Mouse (Mus musculus): ENCODE data around the gene Chmp4b. TPM values are rescaled to one million over a fixed set of nuclear protein-coding genes. Genes with fewer than 3 reads are reported as not detected.

The Chmp4b gene
- polyA plus RNA-seq, 1 experiment, result 123 TPM

- no peaks in the 10 kb centered on the region for H3K36me3 ChIP-seq (ENCODE audit: control insufficient read depth, insufficient read depth)
- no peak overlapping the region for H3ac ChIP-seq (ENCODE audit: control insufficient read depth, insufficient read length, low read depth)
- H3K27me3 ChIP-seq (ENCODE audit: control insufficient read depth, insufficient read depth, insufficient read length), result peaks cover 6% of the 10 kb centered on the region
- H3K79me2 ChIP-seq (ENCODE audit: control insufficient read depth, insufficient read depth), result no peaks in the 10 kb centered on the region
- no peaks in the 10 kb centered on the region for H3K79me3 ChIP-seq (ENCODE audit: low read depth)
- TF ChIP-seq MAX (IDR thresholded peaks at IDR 0.05) (no peak), USF1 (IDR thresholded peaks at IDR 0.05; ENCODE audit: low read depth) (no peak), MYOG (IDR thresholded peaks at IDR 0.05; ENCODE audit: control insufficient read depth, extremely low read depth, insufficient read length) (no peak), CEBPB (IDR thresholded peaks at IDR 0.05; ENCODE audit: low read depth) (no peak), MYOD1 (IDR thresholded peaks at IDR 0.05; ENCODE audit: control insufficient read depth, insufficient read length, low read depth) (no peak), CTCF (IDR thresholded peaks at IDR 0.05; ENCODE audit: control insufficient read depth, insufficient read depth, insufficient read length) (no peak), FOSL1 (IDR thresholded peaks at IDR 0.05; ENCODE audit: insufficient read depth, low read length, poor library complexity, severe bottlenecking) (no peak)
- H3K4me3 ChIP-seq (ENCODE audit: insufficient read depth, poor library complexity, severe bottlenecking), result no peak overlapping the region
Observed at GRCm38 (mm10) chr2:154609050-154609767, 42.3 kb upstream of the Chmp4b start.

- peak within 1 kb of the TSS; percentile 46 for H3K4me3 ChIP-seq (ENCODE audit: insufficient read depth, poor library complexity, severe bottlenecking)
- no peaks in the 10 kb centered on the region for H3K79me2 ChIP-seq (ENCODE audit: control insufficient read depth, insufficient read depth)
- no peaks in the 10 kb centered on the region for H3K79me3 ChIP-seq (ENCODE audit: low read depth)
- peaks cover 5% of the 10 kb centered on the region for H3K27me3 ChIP-seq (ENCODE audit: control insufficient read depth, insufficient read depth, insufficient read length)
- H3K36me3 ChIP-seq (ENCODE audit: control insufficient read depth, insufficient read depth), result no peaks in the 10 kb centered on the region
- H3ac ChIP-seq (ENCODE audit: control insufficient read depth, insufficient read length, low read depth), result peak within 1 kb of the TSS; percentile 85
- TF ChIP-seq FOSL1 (IDR thresholded peaks at IDR 0.05; ENCODE audit: insufficient read depth, low read length, poor library complexity, severe bottlenecking) (no peak), MYOD1 (IDR thresholded peaks at IDR 0.05; ENCODE audit: control insufficient read depth, insufficient read length, low read depth) (no peak), CTCF (IDR thresholded peaks at IDR 0.05; ENCODE audit: control insufficient read depth, insufficient read depth, insufficient read length) (peak; percentile 90), USF1 (IDR thresholded peaks at IDR 0.05; ENCODE audit: low read depth) (no peak), MAX (IDR thresholded peaks at IDR 0.05) (peak; percentile 70)
Observed at GRCm38 (mm10) chr2:154613118-154614115, 38.1 kb upstream of the Chmp4b start, which contains the start of the genes Zfp341 and 4930519P11Rik. Zfp341 (plus strand) TSS chr2:154613297. 4930519P11Rik (minus strand) TSS chr2:154613437.

GRCm38 (mm10) chr2:154614841-154615576 is 36.5 kb upstream of the Chmp4b start:
- Histone ChIP-seq H3K36me3 (ENCODE audit: control insufficient read depth, insufficient read depth) (no peaks in the 10 kb centered on the region), H3K79me3 (ENCODE audit: low read depth) (no peaks in the 10 kb centered on the region), H3K4me3 (ENCODE audit: insufficient read depth, poor library complexity, severe bottlenecking) (no peak overlapping the region), H3K27me3 (ENCODE audit: control insufficient read depth, insufficient read depth, insufficient read length) (no peaks in the 10 kb centered on the region), H3ac (ENCODE audit: control insufficient read depth, insufficient read length, low read depth) (no peak overlapping the region), H3K79me2 (ENCODE audit: control insufficient read depth, insufficient read depth) (no peaks in the 10 kb centered on the region)
- TF ChIP-seq USF1 (IDR thresholded peaks at IDR 0.05; ENCODE audit: low read depth) (no peak), MAX (IDR thresholded peaks at IDR 0.05) (no peak), CEBPB (IDR thresholded peaks at IDR 0.05; ENCODE audit: low read depth) (no peak), CTCF (IDR thresholded peaks at IDR 0.05; ENCODE audit: control insufficient read depth, insufficient read depth, insufficient read length) (no peak), MYOG (IDR thresholded peaks at IDR 0.05; ENCODE audit: control insufficient read depth, extremely low read depth, insufficient read length) (no peak), FOSL1 (IDR thresholded peaks at IDR 0.05; ENCODE audit: insufficient read depth, low read length, poor library complexity, severe bottlenecking) (no peak), MYOD1 (IDR thresholded peaks at IDR 0.05; ENCODE audit: control insufficient read depth, insufficient read length, low read depth) (no peak)

GRCm38 (mm10) chr2:154615674-154616073 is 35.8 kb upstream of the Chmp4b start:
- Histone ChIP-seq H3K36me3 (ENCODE audit: control insufficient read depth, insufficient read depth) (no peaks in the 10 kb centered on the region), H3K79me2 (ENCODE audit: control insufficient read depth, insufficient read depth) (no peaks in the 10 kb centered on the region), H3K4me3 (ENCODE audit: insufficient read depth, poor library complexity, severe bottlenecking) (no peak overlapping the region), H3K79me3 (ENCODE audit: low read depth) (no peaks in the 10 kb centered on the region), H3ac (ENCODE audit: control insufficient read depth, insufficient read length, low read depth) (no peak overlapping the region), H3K27me3 (ENCODE audit: control insufficient read depth, insufficient read depth, insufficient read length) (no peaks in the 10 kb centered on the region)
- no peak for TF ChIP-seq USF1 (IDR thresholded peaks at IDR 0.05; ENCODE audit: low read depth)
- TF ChIP-seq MAX (IDR thresholded peaks at IDR 0.05), result no peak
- no peak for TF ChIP-seq CEBPB (IDR thresholded peaks at IDR 0.05; ENCODE audit: low read depth)
- TF ChIP-seq MYOD1 (IDR thresholded peaks at IDR 0.05; ENCODE audit: control insufficient read depth, insufficient read length, low read depth), result no peak
- TF ChIP-seq FOSL1 (IDR thresholded peaks at IDR 0.05; ENCODE audit: insufficient read depth, low read length, poor library complexity, severe bottlenecking), result no peak
- no peak for TF ChIP-seq MYOG (IDR thresholded peaks at IDR 0.05; ENCODE audit: control insufficient read depth, extremely low read depth, insufficient read length)
- TF ChIP-seq CTCF (IDR thresholded peaks at IDR 0.05; ENCODE audit: control insufficient read depth, insufficient read depth, insufficient read length), result no peak

- Histone ChIP-seq H3ac (ENCODE audit: control insufficient read depth, insufficient read length, low read depth) (no peak overlapping the region), H3K79me3 (ENCODE audit: low read depth) (no peaks in the 10 kb centered on the region), H3K27me3 (ENCODE audit: control insufficient read depth, insufficient read depth, insufficient read length) (no peaks in the 10 kb centered on the region), H3K79me2 (ENCODE audit: control insufficient read depth, insufficient read depth) (no peaks in the 10 kb centered on the region), H3K4me3 (ENCODE audit: insufficient read depth, poor library complexity, severe bottlenecking) (no peak overlapping the region), H3K36me3 (ENCODE audit: control insufficient read depth, insufficient read depth) (no peaks in the 10 kb centered on the region)
- TF ChIP-seq USF1 (IDR thresholded peaks at IDR 0.05; ENCODE audit: low read depth) (no peak), FOSL1 (IDR thresholded peaks at IDR 0.05; ENCODE audit: insufficient read depth, low read length, poor library complexity, severe bottlenecking) (no peak), MYOG (IDR thresholded peaks at IDR 0.05; ENCODE audit: control insufficient read depth, extremely low read depth, insufficient read length) (no peak), CTCF (IDR thresholded peaks at IDR 0.05; ENCODE audit: control insufficient read depth, insufficient read depth, insufficient read length) (no peak), MAX (IDR thresholded peaks at IDR 0.05) (no peak), MYOD1 (IDR thresholded peaks at IDR 0.05; ENCODE audit: control insufficient read depth, insufficient read length, low read depth) (no peak), CEBPB (IDR thresholded peaks at IDR 0.05; ENCODE audit: low read depth) (no peak)
Observed at GRCm38 (mm10) chr2:154617061-154617460, 34.4 kb upstream of the Chmp4b start.

All from C2C12 (cell line).